Mouse (Mus musculus): ENCODE data around the gene 2700081O15Rik.

2700081O15Rik gene

DNA sequence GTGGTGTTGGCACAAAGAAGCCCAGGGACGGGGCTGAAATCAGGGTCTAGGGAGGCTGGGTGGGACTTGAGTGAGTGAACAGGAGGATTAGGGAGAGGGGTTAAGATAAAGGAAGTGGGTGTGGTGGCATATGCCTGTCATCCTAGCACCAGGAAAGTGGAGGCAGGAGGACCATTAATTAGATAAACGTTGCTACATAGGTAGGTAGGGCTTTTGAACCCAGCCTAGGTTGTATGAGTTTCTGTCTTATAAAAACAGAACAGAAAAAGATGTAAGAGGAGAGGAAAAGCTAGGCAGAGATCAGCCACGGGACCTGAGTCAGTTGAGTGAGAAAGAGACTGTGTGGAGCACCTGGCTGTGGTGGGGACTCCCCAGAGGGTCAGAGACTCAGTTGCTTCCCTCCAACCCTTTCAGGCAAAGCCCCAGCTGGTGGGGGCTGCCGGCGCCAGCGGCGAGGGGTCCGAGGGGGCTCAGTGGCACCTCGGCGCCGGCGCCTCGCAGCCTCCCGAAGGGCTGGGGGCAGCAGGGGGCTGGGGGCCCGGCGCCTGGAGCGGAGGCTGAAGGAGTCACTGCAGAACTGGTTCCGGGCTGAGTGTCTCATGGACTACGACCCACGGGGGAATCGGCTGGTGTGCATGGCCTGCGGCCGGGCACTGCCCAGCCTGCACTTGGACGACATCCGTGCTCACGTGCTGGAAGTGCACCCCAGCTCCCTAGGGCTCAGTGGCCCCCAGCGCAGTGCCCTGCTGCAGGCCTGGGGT lies 3.6 kb downstream of the 2700081O15Rik start:
- DNase-seq: peak in 1 of 2 experiments; percentile 37

DNA sequence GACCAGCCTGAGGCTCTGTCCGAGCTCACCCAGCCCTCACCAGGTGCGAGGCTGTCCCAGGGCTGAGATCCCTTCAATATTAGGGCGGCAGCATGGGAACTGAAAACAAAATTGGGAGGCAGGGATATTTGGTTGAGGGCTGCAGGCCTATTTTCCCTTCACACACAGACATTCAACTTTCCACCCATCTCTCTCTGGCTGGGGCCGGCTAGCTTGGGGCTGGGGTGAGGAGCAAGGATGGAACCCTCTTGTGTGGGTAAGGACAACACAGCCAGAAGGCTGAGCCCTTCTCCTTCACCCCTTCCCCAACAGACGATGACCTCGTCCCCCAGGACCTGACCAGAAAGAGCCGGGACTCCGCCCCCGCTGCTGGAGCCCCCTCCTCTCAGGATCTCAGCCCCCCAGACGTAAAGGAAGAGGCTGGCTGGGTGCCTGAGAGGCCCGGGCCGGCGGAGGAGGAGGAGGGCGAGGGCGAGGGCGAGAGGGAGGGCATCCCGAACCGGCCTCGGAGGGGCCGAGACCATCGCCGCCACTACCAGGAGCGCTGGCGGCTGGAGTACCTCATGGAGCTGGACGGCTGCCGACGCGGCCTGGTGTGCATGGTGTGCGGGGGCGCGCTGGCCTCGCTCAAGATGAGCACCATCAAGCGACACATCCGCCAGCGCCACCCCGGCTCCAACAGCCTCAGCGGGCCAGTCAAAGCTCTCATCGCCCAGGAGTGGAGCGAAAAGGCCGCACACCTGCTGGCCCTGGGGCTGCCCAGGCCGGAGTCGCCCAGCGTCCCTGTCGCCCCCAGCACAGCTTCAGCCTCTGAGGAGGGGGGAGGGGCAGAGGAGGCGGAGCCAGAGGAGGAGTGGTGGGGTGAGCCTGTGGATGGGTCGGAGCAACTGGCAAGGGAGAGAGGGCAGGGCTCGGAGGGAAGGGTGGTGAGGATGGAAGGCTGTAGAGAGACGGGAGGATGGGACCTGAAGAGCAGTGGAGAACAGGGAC lies 4.5 kb downstream of the 2700081O15Rik start:
- peak; percentile 74 to 86 for DNase-seq

DNA sequence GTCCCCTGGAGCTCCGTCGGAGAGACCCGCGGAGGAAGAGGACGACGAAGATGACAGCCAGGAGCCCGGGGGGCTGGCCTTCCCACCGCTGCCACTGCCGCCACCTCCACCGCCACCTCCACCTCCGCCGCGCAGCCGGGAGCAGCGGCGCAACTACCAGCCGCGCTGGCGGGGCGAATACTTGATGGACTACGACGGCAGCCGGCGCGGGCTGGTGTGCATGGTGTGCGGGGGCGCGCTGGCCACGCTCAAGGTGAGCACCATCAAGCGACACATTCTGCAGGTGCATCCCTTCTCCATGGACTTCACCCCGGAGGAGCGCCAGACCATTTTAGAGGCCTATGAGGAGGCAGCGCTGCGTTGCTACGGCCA lies 5.2 kb downstream of the 2700081O15Rik start:
- DNase-seq: no peak

DNA sequence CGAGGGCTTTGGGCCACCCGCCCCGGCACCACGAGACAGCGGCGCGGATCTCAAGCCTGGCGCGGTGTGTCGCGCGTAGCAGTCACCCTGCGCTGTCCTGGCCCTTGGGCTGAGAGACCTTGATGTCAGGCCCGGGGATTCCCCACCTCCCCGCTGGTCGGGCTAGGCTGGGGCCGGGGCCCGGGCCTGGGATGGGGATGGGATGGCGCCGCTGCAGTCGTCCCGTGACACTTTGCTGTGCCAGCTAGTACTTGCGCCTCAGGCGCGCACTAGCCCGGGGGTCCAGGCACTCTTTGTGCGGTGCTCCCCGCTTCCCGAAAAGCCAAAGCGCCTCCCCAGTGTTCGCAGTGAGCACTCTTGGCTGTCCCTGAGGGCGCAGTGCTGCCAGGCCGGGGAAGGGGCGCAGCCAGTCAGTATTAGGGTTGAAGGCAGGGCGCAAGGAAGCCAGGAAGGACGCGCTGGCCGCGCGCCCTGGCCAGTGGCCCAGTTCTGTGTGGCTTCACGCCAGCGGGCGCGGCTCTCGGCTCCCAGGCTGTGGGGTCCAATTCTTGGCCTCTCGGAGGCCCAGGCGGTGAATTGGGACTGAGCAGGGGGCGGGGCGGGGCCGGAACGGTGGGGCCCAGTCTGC lies 5.7 kb downstream of the 2700081O15Rik start:
- peak; percentile 87 to 91 for DNase-seq

DNA sequence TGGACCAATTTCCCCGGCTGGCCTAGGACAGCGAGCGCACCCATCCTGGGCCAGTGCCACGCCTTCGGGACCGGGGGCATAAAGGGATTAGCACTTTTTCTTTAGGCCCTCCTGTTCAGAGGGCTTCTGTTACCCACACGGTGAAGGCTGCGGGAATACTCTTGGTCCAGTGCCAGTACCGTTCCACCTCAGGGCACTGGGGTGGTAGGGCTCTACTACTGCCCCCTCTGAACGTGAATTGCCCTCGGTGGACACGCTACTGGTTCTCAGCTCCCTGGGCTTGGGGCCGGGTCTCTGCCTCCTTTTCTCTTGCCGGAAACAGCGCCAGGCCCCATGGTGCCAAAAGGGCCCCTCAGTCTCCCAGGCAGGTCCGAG lies 6.2 kb downstream of the 2700081O15Rik start:
- DNase-seq: no peak

DNA sequence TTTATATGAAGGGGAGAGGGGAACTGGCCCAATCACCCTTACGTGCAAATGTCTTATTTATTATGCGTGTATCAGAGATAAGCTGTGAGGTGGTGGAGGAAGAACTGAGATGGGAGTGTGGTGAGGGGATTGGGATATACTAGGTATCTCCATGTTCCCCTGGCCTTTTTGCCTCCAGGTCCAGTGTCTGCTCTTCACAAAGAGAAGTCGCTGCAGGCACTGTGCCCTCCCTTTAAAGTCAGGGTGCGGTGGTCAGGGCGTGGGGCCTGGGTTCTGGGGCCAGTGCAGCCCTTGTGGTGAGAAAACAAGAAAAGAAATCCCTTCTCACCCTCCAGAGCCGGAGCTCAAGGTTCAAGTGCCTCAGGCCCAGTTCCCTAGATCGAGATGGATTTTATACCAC lies 6.7 kb downstream of the 2700081O15Rik start:
- DNase-seq: no peak

DNA sequence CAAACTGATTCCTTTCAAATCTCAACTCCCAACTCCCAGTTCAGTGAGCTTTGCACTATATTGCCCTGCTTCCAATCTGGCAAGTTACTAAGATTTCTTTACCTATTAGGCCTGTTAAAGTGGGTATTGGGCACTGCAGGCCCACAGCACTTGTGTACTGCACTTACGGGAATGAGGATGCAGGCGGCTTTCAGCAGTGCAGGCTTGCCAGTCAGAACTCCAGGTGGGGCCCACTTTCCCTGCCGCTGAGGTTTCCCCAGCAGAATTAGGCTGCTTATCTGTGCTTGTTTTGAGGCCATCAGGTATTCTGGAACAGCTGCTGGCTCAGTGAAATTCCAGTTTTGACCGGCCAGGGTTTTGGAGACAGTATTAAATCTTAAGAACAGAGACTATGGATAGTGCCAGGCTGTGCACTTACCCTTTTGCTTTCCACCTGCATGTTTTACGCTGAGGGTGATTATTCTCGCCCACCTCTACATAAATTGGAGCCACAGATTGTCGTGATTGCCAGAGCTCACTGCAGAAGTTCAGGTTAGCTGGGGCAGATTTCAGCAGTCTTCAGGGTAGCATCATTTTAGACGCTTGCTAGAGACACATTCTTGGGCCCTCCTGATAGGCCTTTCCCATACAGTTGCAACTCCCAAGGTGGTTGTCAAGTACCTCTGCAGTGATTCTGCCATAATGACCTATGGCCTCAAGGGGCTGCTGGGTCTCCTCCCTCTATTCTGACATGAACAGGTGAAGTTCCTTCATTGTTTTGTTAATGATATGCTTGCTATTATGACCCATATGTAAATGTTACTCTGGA lies 7.4 kb downstream of the 2700081O15Rik start:
- peak in 1 of 2 experiments; percentile 21 for DNase-seq

DNA sequence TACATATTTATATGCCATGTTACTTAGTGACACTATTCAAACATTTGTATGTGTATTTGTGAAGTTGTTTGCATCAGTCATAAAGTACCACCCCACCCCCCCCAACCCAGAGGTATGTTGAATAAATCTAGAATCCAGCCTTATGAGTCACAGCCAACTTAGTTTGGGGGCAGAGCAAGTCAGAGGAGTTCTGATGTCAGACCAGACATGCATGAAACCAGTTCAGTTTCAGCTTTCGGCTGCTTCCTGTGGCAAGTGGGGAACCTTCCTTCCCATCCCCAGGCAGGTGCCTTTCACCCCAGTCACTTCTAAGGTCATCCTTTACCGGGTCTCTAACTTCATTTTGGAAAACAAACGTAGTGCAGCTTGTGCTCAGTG lies 8.0 kb downstream of the 2700081O15Rik start:
- DNase-seq: no peak

DNA sequence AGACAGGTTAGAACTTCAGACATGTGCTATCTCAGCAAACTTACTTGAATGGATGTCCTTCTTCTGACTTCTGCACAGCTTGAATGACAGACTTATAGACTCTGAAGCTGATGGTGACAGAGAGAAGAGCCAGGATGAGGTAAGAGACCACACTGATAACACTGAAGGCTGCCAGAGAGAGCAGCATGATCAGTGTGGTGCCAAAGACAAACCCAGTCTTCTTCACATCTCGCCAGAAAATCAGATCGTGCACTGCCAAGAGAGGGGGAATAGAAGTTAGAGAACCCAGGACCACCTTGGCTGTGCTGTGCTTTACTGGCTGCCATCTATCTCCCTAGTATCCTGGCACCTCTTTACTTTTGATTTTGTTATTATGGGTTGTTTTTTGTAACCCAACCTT lies 17.5 kb downstream of the 2700081O15Rik start:
- DNase-seq: no peak

DNA sequence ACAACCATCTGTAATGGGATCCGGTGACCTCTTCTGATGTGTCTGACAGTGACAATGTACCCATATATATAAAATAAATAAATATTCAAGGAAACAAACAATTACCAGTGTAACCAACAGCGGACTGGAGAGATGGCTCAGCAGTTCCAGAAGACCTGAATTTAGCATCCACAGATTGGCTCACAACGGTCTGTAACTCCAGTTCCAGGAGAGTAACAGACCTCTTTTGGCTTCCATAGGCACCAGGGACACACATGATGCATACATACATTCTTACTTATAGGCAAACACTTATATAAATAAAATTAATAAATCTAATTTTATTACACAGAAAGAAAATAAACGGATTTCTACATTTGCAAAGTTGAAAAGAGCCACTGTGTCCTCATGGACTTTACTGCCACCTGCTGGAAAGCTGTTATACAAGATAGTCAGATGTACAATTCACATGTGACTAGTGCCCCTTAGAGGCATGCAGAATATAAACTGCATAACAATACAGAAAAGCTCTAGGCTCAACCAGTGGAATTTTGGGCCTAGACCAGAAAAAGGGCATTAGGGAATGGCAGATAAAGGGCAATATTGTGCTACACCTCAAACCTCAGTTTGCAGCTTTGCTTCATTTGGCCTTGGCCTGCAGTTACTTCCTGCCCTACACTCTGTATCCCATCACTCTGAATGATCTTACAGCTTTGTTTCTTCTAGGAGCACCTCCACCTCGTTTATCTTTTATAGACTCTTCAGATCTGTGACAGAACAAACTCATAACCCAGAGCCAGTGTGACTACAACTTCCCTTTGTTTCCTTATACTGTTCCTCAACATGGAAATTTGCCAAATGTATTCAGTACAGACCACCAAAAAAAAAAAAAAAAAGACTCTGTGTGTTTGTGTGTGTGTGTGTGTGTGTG lies 18.9 kb downstream of the 2700081O15Rik start:
- peak in 1 of 2 experiments; percentile 49 for DNase-seq

DNA sequence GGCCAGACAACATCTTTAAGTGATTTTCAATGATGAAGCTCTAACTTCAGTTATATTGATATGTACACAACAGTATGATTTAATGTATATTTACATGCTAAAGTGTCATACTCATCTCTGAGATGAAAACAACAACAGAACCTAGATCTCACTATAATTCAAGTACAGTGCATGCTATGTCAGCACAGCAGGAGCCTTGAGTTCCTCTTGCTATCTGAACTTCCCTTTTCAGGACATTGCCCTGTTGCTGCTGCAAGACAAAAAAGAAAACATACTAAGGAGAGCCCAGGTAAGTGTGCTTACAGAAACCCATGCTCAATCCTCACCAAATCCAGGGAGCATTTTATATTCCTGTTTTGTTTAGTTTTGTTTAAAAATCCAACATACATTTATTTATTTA lies 20.9 kb downstream of the 2700081O15Rik start:
- DNase-seq: no peak

DNA sequence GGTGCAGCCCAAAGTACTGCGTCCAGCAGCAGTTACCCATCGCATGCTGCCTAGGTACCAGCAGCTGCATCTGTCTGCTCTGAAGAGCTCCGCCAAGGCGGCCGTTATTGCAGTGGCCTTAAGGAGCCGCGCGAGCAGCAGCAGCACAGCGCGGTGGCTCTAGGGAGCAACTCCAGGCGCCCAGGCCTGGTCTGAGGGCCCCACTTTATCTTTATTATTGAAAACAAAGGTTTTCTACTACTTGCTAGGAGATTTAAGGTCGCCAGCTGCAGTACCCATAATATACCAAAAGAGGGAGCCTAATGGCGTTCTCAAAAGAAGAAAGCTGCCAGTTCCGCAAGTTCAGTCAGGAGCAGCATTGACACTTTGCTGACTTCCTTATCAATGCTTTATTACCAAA lies 24.1 kb downstream of the 2700081O15Rik start:
- DNase-seq: peak; percentile 69 to 72

DNA sequence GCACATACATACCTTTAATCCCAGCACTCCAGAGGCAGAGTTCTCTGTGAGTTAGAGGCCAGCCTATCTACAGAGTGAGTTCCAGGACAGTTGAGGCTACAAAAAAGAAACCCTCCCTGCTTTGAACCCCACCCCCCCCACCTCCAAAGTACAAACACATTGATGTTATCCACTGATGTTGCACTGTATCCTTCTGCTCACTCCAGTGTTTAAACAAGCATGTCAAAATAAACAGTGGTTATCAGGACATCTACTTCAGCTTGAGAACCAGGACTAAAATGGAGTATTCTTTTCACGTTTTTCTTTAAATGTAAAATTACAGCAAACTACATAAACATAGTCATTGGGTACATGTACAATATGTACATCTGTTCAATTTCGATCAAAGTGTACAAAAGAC lies 27.7 kb downstream of the 2700081O15Rik start:
- no peak for DNase-seq

DNA sequence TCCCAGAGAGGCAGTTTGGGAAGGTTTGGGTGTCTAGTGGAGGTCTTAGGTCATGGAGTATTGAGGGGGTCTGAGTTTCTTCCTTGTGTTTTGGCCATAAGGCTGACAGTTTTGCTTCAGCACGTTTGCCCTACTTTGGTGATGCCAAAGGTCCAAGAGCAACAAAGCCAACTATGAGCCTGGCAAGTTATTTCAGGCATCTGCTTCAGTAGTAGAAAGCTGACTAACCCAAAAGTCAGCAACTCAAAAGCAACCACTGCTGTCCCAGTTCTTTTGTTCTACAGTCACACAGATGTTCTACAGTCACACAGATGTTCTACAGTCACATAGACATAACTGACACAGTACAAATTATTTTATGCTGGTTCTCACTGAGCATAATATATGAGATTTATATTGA lies 28.2 kb downstream of the 2700081O15Rik start:
- DNase-seq: no peak

DNA sequence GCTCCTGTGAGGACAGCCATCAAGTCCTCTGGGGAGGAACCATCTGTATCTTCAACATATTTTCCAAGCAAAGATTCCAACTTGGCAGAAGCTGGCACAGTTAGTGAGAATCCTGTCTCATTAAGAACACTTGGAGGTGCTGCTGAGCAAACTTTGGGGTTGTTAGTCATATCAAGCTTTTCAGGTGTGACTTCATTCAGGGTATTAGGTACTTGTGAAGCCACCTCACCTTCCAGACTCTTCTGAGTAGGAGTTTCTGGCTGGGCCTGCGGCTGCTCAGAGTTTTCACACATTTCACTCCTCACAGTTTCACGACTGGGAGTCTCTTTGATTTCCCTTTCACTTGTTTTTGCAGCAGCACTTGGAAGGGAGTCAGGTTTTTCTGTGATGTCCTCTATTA lies 39.4 kb downstream of the 2700081O15Rik start:
- no peak for DNase-seq

DNA sequence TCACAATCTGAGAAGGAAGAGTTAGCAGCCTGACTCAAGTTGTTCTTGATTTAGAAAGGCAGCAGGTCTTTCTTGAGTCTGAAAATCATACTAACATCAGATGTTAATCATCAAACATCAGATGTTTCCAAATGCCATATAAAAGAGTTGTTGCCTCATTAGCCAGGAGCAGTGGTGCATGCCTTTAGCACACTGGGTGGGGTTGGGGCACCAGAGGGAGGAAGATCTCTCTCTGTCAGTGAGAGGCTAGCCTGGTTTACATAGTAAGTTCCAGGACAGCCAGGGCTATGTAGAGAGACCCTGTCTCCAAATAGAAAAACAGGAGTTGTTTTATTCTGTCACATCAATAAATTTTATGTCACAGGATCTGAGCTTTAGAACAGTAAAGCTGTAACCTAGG lies 41.5 kb downstream of the 2700081O15Rik start:
- no peak for DNase-seq

DNA sequence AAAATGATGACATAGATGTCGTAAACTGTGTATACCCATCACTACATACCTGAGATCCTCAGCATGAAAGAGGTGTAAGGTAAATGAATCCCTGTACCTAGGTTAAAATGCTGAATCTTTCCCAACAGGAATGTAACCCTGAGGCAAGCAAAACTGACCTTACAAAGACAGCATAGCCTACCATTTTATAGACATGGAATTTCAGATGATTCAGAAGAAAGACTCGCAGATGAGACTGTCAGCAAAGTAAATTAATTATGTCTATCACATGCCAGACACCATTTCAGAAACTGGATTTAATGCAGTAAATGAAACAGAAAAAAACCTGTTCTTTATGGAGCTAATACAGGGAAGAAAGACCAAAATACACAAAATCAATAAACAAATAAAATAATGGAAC lies 41.9 kb downstream of the 2700081O15Rik start:
- no peak for DNase-seq

DNA sequence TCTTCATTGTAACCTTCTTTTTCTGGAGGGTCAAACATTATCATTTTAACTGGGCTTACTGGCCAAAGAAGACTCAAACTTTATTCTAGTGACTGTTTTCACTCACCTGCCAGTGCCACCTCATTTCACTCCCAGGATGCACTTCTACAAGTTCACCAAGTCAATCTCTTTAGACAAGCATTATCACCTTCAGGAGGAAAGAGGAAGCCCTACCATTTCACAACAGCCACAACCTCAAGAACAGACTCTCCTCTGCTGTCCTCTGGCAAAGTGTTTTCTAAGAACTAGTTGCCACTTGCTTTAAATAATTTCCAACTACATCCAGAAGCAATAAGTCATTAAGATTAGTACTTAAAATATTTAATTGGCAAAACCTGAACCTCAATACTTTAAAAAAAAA lies 50.5 kb downstream of the 2700081O15Rik start:
- no peak for DNase-seq

DNA sequence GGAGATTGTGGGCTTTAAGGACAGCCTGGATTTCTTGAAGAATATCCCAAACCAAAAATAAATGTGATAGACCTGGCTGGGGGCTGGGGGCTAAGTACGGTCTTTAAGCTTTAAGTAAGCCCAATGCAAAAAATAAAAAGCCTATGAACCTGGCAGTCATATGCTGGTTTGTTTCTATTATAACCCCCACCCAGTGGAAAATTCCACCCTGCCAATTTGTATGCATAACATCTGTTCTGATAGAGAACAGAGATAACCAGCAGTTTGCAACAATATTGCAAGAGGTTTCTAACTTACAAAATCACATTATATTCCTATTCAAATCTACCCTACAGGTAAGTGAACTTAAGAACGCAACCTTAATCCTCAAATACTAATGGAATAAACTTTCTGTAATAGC lies 53.2 kb downstream of the 2700081O15Rik start:
- DNase-seq: no peak
